Mouse (Mus musculus) gastrocnemius, postnatal 14 days (tissue): ENCODE measurements around the gene Add3. TPM values are rescaled to one million over a fixed set of nuclear protein-coding genes. Genes with fewer than 3 reads are reported as not detected.
"Not testable (repeated sequence)": the region's sequence is repeated elsewhere in the genome, so short reads cannot be mapped to it uniquely, and the experiment has no call there.

Experiments
- DNase-seq: peaks from one replicate; pipeline ENCODE4 v3.0.0; 2021; ENCODE audit warnings: mixed read lengths
- intact Hi-C: fragments of 180-260 bp; cut with DNase I; formaldehyde crosslinking; loops from one replicate; pipeline ENCODE4 v1.15.1; 2025; ENCODE audit warnings: low total_unique reads
- total RNA-seq, 2 experiments: library from RNA; stranded (reverse); gene quantifications; 2 replicates each; pipeline ENCODE4 v1.2.3; 2021

Add3 gene
- total RNA-seq, 2 experiments from 2014 or later, result 31.6 to 45.4 TPM

GRCm38 (mm10) chr19:53215352-53215751 is 75.1 kb downstream of the Add3 start:
- intact Hi-C loops, result no loop called here
- no peak for DNase-seq

DNA sequence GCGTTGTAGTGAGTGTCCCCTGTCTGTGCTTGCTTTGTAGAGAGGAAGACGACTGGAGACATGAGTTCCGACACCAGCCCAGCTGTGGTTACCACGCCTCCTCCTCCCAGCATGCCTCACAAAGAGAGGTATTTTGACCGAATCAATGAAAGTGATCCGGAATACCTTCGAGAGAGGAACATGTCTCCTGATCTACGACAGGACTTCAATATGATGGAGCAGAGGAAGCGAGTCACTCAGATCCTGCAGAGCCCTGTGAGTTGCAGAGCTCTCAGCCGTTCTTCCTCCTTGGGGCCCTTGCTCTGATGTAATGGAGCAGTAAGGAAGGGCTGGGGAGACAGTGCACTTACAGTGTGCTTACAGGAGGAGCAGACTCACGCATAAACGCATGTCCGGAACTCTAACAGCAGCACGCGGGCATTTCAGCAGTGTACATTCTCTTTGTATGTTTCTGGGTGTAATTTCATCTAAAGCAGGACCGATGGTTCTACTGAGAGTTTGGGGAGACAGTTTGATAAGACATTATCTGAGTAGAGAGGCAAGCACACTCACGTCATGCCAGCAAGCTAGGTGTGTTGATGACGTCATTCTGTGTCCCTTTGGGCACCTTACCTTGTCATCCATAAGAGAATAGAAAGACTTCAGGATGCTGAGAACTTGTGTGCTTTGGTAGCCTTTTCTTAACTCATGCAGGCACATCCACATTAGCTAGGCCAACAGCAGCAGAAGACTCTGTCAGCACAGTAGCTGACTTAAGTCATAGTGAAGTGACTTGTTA is 76.7 kb downstream of the Add3 start:
- intact Hi-C loops, result no loop called here
- no peak for DNase-seq

GRCm38 (mm10) chr19:53217837-53218236 is 77.6 kb downstream of the Add3 start:
- DNase-seq, result peak; percentile 29

GRCm38 (mm10) chr19:53219305-53219704 is 79.1 kb downstream of the Add3 start:
- DNase-seq, result no peak
- intact Hi-C loops, result no loop called here

More at GRCm38 (mm10) chr19:53217837-53218236, 77.6 kb downstream of the Add3 start:
- intact Hi-C loops, result no loop called here

- no peak for DNase-seq
- intact Hi-C loops, result no loop called here
Observed at GRCm38 (mm10) chr19:53221186-53221585, 80.9 kb downstream of the Add3 start.

DNA sequence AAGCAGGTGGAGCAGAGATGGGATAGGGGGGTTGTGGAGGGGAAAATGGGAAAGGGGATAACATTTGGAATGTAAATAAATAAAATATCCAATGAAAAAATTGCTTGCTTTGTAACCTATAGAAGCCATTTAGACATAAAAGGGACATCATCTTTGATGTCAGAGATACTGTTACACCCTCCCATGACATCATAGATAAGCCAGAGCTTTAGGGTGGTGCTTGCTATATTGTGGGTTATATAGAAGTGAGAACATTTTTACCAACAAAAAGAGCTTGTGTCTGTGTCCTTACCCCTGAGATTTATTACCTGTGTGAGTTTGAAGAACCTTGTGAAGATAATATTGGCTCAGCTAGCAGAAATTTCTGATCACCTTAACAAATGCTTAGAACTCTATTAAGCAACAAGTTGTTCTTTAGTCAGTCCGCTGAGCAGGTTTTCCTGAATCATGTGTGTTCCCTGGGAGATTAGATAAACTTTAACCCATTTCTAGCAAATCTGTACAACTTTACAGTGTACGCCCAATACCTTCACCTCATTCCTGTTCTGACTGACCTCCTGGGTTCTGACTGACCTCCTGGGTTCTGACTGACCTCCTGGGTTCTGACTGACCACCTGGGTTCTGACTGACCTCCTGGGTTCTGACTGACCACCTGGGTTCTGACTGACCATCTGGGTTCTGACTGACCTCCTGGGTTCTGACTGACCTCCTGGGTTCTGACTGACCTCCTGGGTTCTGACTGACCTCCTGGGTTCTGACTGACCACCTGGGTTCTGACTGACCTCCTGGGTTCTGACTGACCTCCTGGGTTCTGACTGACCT is 85.2 kb downstream of the Add3 start:
- intact Hi-C loops, DNase-seq: not testable (repeated sequence)

- DNase-seq, result no peak
- intact Hi-C loops, result no loop called here
Observed at GRCm38 (mm10) chr19:53226651-53227050, 86.4 kb downstream of the Add3 start.

DNA sequence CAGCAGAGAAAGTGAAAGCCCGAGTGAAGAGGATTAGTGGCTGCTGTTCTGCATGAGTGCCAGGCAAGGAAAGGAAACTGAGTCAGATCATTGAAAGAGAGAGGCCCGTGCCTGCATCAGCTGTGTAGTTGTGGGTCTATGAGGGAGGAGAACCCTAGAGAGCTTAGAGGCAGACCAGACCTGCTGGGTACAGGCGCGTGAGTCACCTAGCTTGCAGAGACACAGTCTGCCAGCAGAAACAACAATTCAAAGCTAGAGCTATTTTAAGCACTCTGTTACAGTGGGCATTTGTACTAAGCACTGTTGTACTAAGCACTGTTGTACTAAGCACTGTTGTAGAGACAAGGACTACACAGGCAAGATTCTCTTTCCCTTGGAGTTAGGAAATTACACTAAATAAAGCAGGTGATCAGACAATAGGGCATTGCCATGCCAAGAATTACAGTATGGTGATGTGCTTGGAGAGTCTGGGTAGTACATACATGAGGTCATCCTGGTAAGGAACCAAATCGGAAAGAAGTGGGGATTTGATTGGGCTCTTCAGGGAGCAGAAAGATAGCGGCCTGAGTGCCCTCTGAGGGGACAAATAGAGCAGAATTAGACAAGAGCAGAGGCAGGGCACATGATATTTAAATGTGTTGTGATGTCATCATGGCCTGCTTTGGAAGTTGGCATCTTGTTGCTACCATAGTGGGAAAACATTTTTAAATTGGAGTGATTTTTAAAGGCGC is 88.0 kb downstream of the Add3 start:
- DNase-seq, result no peak
- intact Hi-C loops, result no loop called here

- intact Hi-C loops, result loop anchor here (10.0 kb wide), 1 partner anchor 216 kb away; no protein-coding TSS in a partner anchor
- no peak for DNase-seq
Observed at GRCm38 (mm10) chr19:53230942-53231815, 90.9 kb downstream of the Add3 start.

GRCm38 (mm10) chr19:53233586-53233985 is 93.3 kb downstream of the Add3 start:
- intact Hi-C loops, result loop anchor here (10.0 kb wide), 1 partner anchor 219 kb away; no protein-coding TSS in a partner anchor
- DNase-seq, result no peak

- DNase-seq, result no peak
- intact Hi-C loops, result no loop called here
Observed at GRCm38 (mm10) chr19:53241806-53242205, 101.6 kb downstream of the Add3 start.

GRCm38 (mm10) chr19:53243956-53244355 is 103.7 kb downstream of the Add3 start:
- intact Hi-C loops, result no loop called here

GRCm38 (mm10) chr19:53247558-53247957 is 107.3 kb downstream of the Add3 start:
- intact Hi-C loops, result no loop called here
- no peak for DNase-seq

More at GRCm38 (mm10) chr19:53243956-53244355, 103.7 kb downstream of the Add3 start:
- no peak for DNase-seq

DNA sequence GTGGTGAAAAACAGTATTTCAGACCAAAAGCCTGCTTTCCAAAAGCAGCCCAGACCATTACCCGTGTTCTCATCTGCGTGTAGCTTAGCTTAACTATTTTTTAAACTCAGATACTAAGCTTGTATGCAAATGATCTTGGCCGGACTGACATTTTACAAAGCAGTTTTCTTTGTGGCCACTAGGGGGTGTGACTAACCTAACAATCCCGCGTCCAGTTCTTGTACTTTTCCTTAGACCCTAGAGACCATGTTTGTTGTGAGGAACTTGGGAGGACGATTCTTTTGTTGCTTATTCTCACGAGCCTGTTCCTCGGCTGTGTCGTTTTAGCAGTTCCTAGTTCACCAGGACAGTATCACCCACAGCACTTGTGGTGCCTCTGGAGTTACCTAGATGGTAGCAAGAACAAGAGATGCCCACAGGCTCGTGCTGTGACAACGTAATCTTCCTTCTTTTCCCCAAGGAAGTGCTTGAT is 107.8 kb downstream of the Add3 start:
- intact Hi-C loops, result no loop called here
- DNase-seq, result peak; percentile 30

DNA sequence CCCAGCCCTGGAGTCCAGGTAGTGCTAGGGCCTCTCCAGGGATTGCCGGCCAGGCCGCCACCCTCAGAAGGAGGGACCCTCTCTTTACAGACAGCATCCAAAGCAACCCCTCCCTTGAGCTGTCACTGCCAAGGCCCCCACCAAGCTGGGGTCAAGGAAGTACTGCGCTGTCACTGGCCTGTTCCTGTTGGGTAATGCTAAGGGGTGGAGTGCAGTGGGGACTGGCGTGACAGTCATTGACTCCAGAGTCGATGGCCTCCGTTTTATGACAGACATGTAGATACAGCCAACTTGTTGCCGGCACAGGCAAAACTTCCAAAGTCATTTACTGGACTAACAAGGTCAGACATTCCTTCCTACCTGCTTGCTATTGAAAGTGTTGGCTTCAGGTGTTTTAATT is 110.8 kb downstream of the Add3 start:
- intact Hi-C loops, result loop anchor here (5.0 to 10.0 kb wide), 2 partner anchors 54 to 116 kb away; no protein-coding TSS in a partner anchor
- no peak for DNase-seq

DNA sequence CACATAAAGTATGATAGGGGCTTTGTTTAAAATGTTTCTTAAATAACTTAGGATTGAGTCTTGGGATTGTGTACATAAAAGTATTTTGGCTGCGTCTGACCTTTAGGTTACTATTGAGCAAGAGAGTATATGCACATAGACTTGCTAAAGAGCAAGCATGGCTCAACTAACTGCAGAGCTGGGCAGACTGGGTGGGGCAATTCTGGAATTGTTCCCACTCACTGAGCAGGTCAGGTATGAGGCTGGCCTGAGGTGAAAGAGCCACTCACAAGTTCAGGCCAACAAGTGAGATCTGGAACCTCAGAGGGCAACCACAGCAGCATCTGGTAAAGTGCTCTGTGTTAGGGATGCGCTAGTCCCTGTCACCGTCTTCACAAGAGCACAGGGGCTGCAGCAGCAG is 111.4 kb downstream of the Add3 start:
- intact Hi-C loops, result loop anchor here (5.0 to 10.0 kb wide), 2 partner anchors 53 to 116 kb away; no protein-coding TSS in a partner anchor
- no peak for DNase-seq

DNA sequence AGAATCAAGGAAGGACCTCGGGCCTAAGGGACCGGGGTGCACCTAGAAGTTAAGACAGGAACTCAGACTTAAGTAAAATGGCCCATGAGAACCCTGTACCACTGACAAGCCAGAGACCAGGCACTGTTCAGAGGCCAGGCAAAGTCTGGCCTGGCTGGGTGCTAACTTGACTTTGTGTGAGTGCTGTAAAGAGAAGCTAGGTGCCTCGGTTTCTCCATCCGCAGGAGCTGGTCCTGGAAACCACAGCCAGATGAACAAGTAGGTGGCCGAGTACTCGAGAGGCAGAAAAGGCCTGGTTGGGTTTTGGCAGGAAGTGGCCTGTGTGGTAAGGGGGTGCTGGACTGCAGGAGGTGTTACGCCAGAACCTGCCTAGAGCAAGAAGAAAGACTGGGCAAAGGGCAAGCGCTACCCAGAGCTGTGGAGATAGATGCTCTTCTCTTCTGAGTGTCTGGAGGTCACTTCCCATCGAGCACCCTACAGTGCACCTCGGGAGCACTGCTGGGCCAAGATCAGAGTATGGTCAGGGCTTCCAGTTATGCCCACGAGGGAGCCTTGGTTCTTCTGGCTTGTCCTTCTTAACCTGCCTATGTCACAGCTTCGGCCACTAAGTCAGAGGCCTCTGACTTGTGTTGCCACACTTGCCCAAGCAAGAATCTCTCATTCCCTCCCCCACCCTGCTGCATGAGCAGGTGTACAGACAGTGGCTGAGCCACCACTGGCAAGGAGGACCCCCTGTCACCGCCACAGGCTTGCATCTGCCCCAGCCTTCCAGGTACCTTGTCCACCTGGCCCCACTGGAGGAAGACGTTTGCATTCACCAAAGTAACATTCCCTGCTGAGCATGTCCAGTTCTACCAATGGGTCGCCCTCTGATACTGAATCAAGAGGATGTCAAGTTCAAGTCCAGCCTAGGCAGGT is 112.1 kb downstream of the Add3 start:
- DNase-seq, result no peak
- intact Hi-C loops, result loop anchor here (5.0 to 10.0 kb wide), 2 partner anchors 52 to 115 kb away; no protein-coding TSS in a partner anchor
